8 mouse cellular contexts compared by ENCODE assay signal in the genomic region with DNA sequence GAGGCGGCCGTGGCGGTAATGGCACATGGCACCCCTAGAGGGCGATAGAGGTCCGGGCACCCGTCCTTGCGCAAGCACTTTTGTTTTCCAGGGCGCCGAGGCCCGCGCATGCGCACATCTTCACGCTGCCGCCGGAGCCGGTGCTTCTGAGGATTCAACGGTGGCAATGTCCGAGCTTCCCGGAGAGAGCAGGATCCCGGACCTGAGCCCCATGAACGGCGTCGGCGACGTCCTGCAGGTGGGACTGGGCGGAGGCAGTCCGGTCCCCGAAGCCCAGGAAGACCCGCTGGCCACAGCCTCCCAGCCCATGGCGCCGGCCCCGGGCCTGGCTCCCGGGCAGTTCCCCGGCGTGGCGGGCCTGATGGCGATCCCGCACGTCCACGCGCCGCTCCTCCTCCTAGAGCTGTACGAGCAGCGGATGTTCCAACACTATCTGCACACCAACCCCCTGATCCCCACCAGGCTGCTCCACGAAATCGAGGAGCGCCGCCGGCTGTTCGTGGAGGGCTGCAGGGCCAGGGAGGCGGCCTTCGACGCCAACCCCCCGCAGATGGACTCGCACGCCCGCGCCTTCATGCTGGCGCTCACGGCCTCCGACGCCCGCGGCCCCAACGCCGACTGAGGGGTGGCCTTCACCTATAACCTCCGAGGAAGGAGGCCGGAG. TPM values are rescaled to one million over a fixed set of nuclear protein-coding genes. Genes with fewer than 3 reads are reported as not detected.
DNase-seq lines count a peak whose midpoint lies in the region; ATAC-seq lines count a peak whose summit lies in the region.

A gene (plus strand): TSS at position 125 of the 664 bp plus-strand sequence.

- peak within 1 kb of the TSS; percentile 64 for H3K27ac ChIP-seq in intestine, embryonic 14.5 days (ENCODE audit: low read depth)

- H3K4me3 ChIP-seq in intestine, embryonic 14.5 days (ENCODE audit: low read depth, low read length) = peak within 1 kb of the TSS; percentile 43

- H3K4me2 ChIP-seq in intestine, embryonic 14.5 days (ENCODE audit: low read length) = peak within 1 kb of the TSS; percentile 80

- H3K27me3 ChIP-seq in intestine, embryonic 14.5 days (replicated peaks; ENCODE audit: control insufficient read depth, insufficient read depth, low read length) = no peaks in the 10 kb centered on the region

- peak; percentile 83 for ATAC-seq in intestine, embryonic 14.5 days (replicated peaks; ENCODE audit: low FRiP score, low TSS enrichment, low read depth)
- peak; percentile 88 for ATAC-seq in megakaryocyte-erythroid progenitor cell, adult 5-6 weeks (replicated peaks; ENCODE audit: low FRiP score, low TSS enrichment, poor library complexity, severe bottlenecking)

- peak; percentile 91 for DNase-seq in adrenal gland, adult 8-10 months
- peak; percentile 94 for DNase-seq in embryo, embryonic 11.5 days (ENCODE audit: low read depth, low spot score)
- peak; percentile 90 for DNase-seq in gastrocnemius, postnatal 25 days
- peak; percentile 99 for DNase-seq in intestine, embryonic 14.5 days (ENCODE audit: low spot score)
- peak; percentile 93 to 96 for DNase-seq in left cerebral cortex, postnatal 10 days (ENCODE audit: extremely low spot score in 1 of 2, low spot score in 2 of 2)
- peak; percentile 97 for DNase-seq in right cerebral cortex, postnatal 14 days
- DNase-seq in urinary bladder, postnatal 25 days (ENCODE audit: low spot score) = peak; percentile 98

- H3K9ac ChIP-seq in intestine, embryonic 14.5 days (ENCODE audit: low read length) = peak within 1 kb of the TSS; percentile 66

- no peaks in the 10 kb centered on the region for H3K9me3 ChIP-seq in intestine, embryonic 14.5 days (ENCODE audit: control insufficient read depth, low read length)

- H3K4me1 ChIP-seq in intestine, embryonic 14.5 days (replicated peaks; ENCODE audit: control insufficient read depth, insufficient read depth, low read length) = peaks cover 5% of the 10 kb centered on the region

- intact Hi-C loops in left cerebral cortex, postnatal 10 days (cut with DNase I) = no loop called here

- 3% methylated on average over 68 of the region's 68 CpGs for WGBS in intestine, embryonic 14.5 days

- H3K36me3 ChIP-seq in intestine, embryonic 14.5 days (ENCODE audit: control insufficient read depth, insufficient read depth, low read length) = no peaks in the 10 kb centered on the region; the same call in 1 of the 2 replicates

RNA-seq across cellular contexts. Expression of the gene that starts here (rescaled TPM):
- 10 to 100 TPM; 17.2 to 19.9 (median 18.7) TPM for total RNA-seq in adrenal gland, adult 8-10 months (2022)
- 1 to 10 TPM; 4.0 to 4.8 TPM for total RNA-seq in gastrocnemius, postnatal 25 days (2021)
- 9.4 and 9.5 TPM in 2 replicates for polyA plus RNA-seq in intestine, embryonic 14.5 days (2014; fragmentation: Nextera tagmentation; extraction: Ambion mirVana)
- total RNA-seq in left cerebral cortex, postnatal 10 days (2021) = 10 to 100 TPM; 41.8 to 44.2 TPM
- 2.1 and 2.9 TPM in 2 replicates for total RNA-seq in megakaryocyte-erythroid progenitor cell, adult 5-6 weeks (2014; fragmentation: Nextera tagmentation)
- 0.38 and 1.4 TPM in 2 replicates for total RNA-seq in megakaryocyte-erythroid progenitor cell, adult 5-6 weeks (2017)

Comparison
In these comparisons a context has a peak if more than half of its experiments do, and no peak if none do; other contexts are left out.
1. Peak in every context shown above with its lines: DNase-seq, ATAC-seq, H3K4me3 ChIP-seq and H3K27ac ChIP-seq.